Mouse (Mus musculus): ENCODE measurements around the gene Gm14214. TPM values are rescaled to one million over a fixed set of nuclear protein-coding genes. Genes with fewer than 3 reads are reported as not detected.

Gene Gm14214
- polyA plus RNA-seq, 1 experiment = not detected

- no peaks in the 10 kb centered on the region for H3K36me3 ChIP-seq (ENCODE audit: control insufficient read depth, insufficient read depth)
- H3K79me2 ChIP-seq (ENCODE audit: control insufficient read depth, insufficient read depth) = no peaks in the 10 kb centered on the region
- H3K27me3 ChIP-seq (ENCODE audit: control insufficient read depth, insufficient read depth, insufficient read length) = no peaks in the 10 kb centered on the region
- H3K4me3 ChIP-seq (ENCODE audit: insufficient read depth, poor library complexity, severe bottlenecking) = no peak overlapping the region
- H3ac ChIP-seq (ENCODE audit: control insufficient read depth, insufficient read length, low read depth) = no peak overlapping the region
- TF ChIP-seq MYOG (IDR thresholded peaks at IDR 0.05; ENCODE audit: control insufficient read depth, extremely low read depth, insufficient read length) = no peak
- no peaks in the 10 kb centered on the region for H3K79me3 ChIP-seq (ENCODE audit: low read depth)
These were observed 11.4 kb downstream of the Gm14214 start for GRCm38 (mm10) chr2:154758454-154758853.

DNA sequence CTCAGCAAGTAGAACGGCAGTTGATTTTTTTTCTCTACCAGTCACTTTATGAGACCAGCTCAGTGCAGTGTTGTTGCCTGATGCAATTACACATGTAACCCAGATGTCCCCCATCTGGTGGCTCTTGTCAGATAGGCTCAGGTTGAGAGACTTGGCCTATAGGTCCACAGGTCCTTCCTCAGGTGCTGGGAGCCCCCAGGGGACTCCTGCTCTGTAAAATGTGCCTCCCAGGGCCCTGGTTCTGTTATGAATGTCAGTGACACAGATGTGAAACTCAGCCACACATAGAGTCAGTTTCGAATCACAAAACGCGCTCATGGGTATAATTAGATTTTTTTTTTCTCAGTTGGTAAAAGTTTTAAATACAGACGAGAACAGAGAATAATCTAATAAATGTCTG is 12.1 kb downstream of the Gm14214 start:
- no peak overlapping the region for H3K4me3 ChIP-seq (ENCODE audit: insufficient read depth, poor library complexity, severe bottlenecking)
- H3K79me2 ChIP-seq (ENCODE audit: control insufficient read depth, insufficient read depth) = no peaks in the 10 kb centered on the region
- H3K36me3 ChIP-seq (ENCODE audit: control insufficient read depth, insufficient read depth) = no peaks in the 10 kb centered on the region
- no peaks in the 10 kb centered on the region for H3K79me3 ChIP-seq (ENCODE audit: low read depth)
- no peak for TF ChIP-seq CEBPB (IDR thresholded peaks at IDR 0.05; ENCODE audit: low read depth)
- no peaks in the 10 kb centered on the region for H3K27me3 ChIP-seq (ENCODE audit: control insufficient read depth, insufficient read depth, insufficient read length)
- no peak overlapping the region for H3ac ChIP-seq (ENCODE audit: control insufficient read depth, insufficient read length, low read depth)

DNA sequence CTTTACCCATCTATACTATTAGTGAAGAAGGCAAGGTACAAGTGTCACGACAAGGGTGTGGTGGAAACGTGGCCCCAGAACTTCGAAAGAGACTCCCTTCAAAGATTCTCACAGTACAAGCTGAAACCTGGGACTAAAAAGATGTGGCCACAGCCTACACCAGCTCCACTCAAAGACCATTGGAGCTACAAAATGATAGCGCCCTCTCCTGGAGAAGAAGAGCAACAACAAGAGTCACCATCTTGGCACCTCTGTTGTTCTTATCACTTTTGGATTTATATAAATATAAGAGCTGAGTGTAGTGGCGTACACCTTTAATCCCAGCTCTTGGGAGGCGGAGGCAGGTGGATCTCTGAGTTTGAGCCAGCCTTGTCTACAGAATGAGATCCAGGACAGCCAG is 14.0 kb downstream of the Gm14214 start:
- TF ChIP-seq FOSL1 (IDR thresholded peaks at IDR 0.05; ENCODE audit: insufficient read depth, low read length, poor library complexity, severe bottlenecking) (no peak), MYOG (IDR thresholded peaks at IDR 0.05; ENCODE audit: control insufficient read depth, extremely low read depth, insufficient read length) (no peak), USF1 (IDR thresholded peaks at IDR 0.05; ENCODE audit: low read depth) (no peak), MAX (IDR thresholded peaks at IDR 0.05) (no peak), CEBPB (IDR thresholded peaks at IDR 0.05; ENCODE audit: low read depth) (no peak), CTCF (IDR thresholded peaks at IDR 0.05; ENCODE audit: control insufficient read depth, insufficient read depth, insufficient read length) (no peak), MYOD1 (IDR thresholded peaks at IDR 0.05; ENCODE audit: control insufficient read depth, insufficient read length, low read depth) (no peak)
- H3K4me3 ChIP-seq (ENCODE audit: insufficient read depth, poor library complexity, severe bottlenecking) = no peak overlapping the region
- H3K36me3 ChIP-seq (ENCODE audit: control insufficient read depth, insufficient read depth) = no peaks in the 10 kb centered on the region
- H3ac ChIP-seq (ENCODE audit: control insufficient read depth, insufficient read length, low read depth) = no peak overlapping the region
- H3K27me3 ChIP-seq (ENCODE audit: control insufficient read depth, insufficient read depth, insufficient read length) = no peaks in the 10 kb centered on the region
- H3K79me2 ChIP-seq (ENCODE audit: control insufficient read depth, insufficient read depth) = no peaks in the 10 kb centered on the region
- no peaks in the 10 kb centered on the region for H3K79me3 ChIP-seq (ENCODE audit: low read depth)

- Histone ChIP-seq H3ac (ENCODE audit: control insufficient read depth, insufficient read length, low read depth) (no peak overlapping the region), H3K4me3 (ENCODE audit: insufficient read depth, poor library complexity, severe bottlenecking) (no peak overlapping the region), H3K36me3 (ENCODE audit: control insufficient read depth, insufficient read depth) (no peaks in the 10 kb centered on the region), H3K79me3 (ENCODE audit: low read depth) (no peaks in the 10 kb centered on the region), H3K27me3 (ENCODE audit: control insufficient read depth, insufficient read depth, insufficient read length) (no peaks in the 10 kb centered on the region), H3K79me2 (ENCODE audit: control insufficient read depth, insufficient read depth) (no peaks in the 10 kb centered on the region)
- no peak for TF ChIP-seq MYOD1 (IDR thresholded peaks at IDR 0.05; ENCODE audit: control insufficient read depth, insufficient read length, low read depth)
- TF ChIP-seq MYOG (IDR thresholded peaks at IDR 0.05; ENCODE audit: control insufficient read depth, extremely low read depth, insufficient read length) = no peak
- no peak for TF ChIP-seq CEBPB (IDR thresholded peaks at IDR 0.05; ENCODE audit: low read depth)
- TF ChIP-seq CTCF (IDR thresholded peaks at IDR 0.05; ENCODE audit: control insufficient read depth, insufficient read depth, insufficient read length) = no peak
- no peak for TF ChIP-seq USF1 (IDR thresholded peaks at IDR 0.05; ENCODE audit: low read depth)
- TF ChIP-seq MAX (IDR thresholded peaks at IDR 0.05) = no peak
- no peak for TF ChIP-seq FOSL1 (IDR thresholded peaks at IDR 0.05; ENCODE audit: insufficient read depth, low read length, poor library complexity, severe bottlenecking)
These were observed 15.7 kb downstream of the Gm14214 start for GRCm38 (mm10) chr2:154754068-154754560.

DNA sequence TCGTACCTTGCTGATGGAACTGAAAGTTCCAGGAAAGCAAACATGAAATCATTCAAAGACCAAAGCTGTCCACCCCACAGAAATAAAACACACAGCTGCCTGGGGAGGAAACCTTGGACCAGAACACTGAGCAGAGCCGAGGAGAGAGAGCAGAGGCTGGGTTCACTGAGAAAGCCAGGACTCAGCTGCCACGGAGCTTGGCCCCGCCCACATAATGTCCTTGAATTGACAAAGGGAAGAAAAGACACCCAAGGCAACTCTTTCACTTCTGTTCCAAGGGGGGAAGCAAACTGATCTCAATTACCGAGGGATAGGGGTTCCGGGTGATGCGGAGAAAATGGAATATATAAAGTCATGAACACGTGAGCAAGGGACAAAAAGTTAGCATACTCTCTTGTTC is 17.9 kb downstream of the Gm14214 start:
- H3K27me3 ChIP-seq (ENCODE audit: control insufficient read depth, insufficient read depth, insufficient read length) = no peaks in the 10 kb centered on the region
- no peaks in the 10 kb centered on the region for H3K79me2 ChIP-seq (ENCODE audit: control insufficient read depth, insufficient read depth)
- no peak overlapping the region for H3K4me3 ChIP-seq (ENCODE audit: insufficient read depth, poor library complexity, severe bottlenecking)
- H3K36me3 ChIP-seq (ENCODE audit: control insufficient read depth, insufficient read depth) = no peaks in the 10 kb centered on the region
- no peaks in the 10 kb centered on the region for H3K79me3 ChIP-seq (ENCODE audit: low read depth)
- H3ac ChIP-seq (ENCODE audit: control insufficient read depth, insufficient read length, low read depth) = no peak overlapping the region
- TF ChIP-seq FOSL1 (IDR thresholded peaks at IDR 0.05; ENCODE audit: insufficient read depth, low read length, poor library complexity, severe bottlenecking) (no peak), USF1 (IDR thresholded peaks at IDR 0.05; ENCODE audit: low read depth) (no peak), MAX (IDR thresholded peaks at IDR 0.05) (no peak)

DNA sequence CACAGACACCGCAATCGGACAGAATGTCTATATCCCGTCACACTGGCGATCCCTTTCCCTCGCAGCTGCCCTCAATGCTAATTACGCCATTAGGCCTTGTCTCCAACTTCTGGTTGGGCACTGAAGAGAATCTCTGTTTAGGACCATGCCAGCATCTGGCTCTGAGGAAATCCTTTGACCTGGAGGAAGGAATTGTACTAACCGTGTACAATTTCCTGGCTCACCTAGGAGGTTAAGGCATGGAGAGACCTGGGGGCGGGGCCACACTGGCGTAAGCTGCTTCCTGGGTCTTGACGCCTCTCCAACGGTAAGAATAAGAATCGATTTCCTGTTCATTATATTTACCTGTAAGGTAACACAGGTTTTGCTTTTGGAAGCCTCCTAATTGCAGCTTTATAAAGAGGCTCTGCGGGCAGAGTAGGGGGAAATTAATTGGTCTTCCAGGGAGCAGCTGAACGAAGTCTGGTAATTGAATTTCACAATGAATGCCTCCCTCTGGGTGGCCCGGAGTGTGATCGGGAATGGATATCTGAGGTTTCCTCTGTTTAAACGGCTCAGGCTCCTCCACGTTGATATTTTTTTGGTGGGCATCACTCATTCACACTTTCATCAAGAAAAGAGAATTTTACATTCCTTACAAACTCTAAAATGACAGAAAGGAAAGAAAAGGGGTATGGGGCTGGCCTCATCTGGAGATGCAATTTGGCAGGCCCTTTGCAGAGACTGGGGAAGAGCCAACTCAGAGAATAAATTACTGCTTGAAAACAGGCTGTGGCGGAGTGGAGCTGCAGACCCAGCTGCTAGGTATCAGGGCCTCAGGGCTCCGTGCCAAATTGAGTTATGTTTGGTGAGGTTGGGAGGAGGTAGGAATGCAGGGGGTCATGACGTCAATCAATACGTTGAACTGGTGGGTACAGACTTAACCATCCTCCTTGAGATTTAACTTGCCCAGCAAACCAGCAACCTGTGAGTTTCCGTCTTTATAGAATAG is 20.5 kb downstream of the Gm14214 start:
- TF ChIP-seq CTCF (IDR thresholded peaks at IDR 0.05; ENCODE audit: control insufficient read depth, insufficient read depth, insufficient read length) (no peak), MYOG (IDR thresholded peaks at IDR 0.05; ENCODE audit: control insufficient read depth, extremely low read depth, insufficient read length) (no peak), FOSL1 (IDR thresholded peaks at IDR 0.05; ENCODE audit: insufficient read depth, low read length, poor library complexity, severe bottlenecking) (no peak), CEBPB (IDR thresholded peaks at IDR 0.05; ENCODE audit: low read depth) (no peak), USF1 (IDR thresholded peaks at IDR 0.05; ENCODE audit: low read depth) (no peak), MYOD1 (IDR thresholded peaks at IDR 0.05; ENCODE audit: control insufficient read depth, insufficient read length, low read depth) (no peak)
- no peak overlapping the region for H3K4me3 ChIP-seq (ENCODE audit: insufficient read depth, poor library complexity, severe bottlenecking)

More for the DNA sequence above, 20.5 kb downstream of the Gm14214 start:
- no peaks in the 10 kb centered on the region for H3K79me3 ChIP-seq (ENCODE audit: low read depth)
- H3K27me3 ChIP-seq (ENCODE audit: control insufficient read depth, insufficient read depth, insufficient read length) = no peaks in the 10 kb centered on the region
- H3K79me2 ChIP-seq (ENCODE audit: control insufficient read depth, insufficient read depth) = no peaks in the 10 kb centered on the region
- H3ac ChIP-seq (ENCODE audit: control insufficient read depth, insufficient read length, low read depth) = no peak overlapping the region
- H3K36me3 ChIP-seq (ENCODE audit: control insufficient read depth, insufficient read depth) = no peaks in the 10 kb centered on the region

Measured in C2C12 (cell line).